Mouse (Mus musculus) stomach, postnatal 0 days (tissue): ENCODE results near the gene Ppid.

Experiments
- CTCF ChIP-seq: IDR thresholded peaks from 2 replicates; pipeline ENCODE4 v1.5.1; 2016; ENCODE audit warnings: antibody characterized with exemption, low read depth, mild to moderate bottlenecking, moderate library complexity
- EP300 ChIP-seq: optimal IDR thresholded peaks from 2 replicates; pipeline ENCODE3; 2016; ENCODE audit warnings: antibody characterized with exemption

DNA sequence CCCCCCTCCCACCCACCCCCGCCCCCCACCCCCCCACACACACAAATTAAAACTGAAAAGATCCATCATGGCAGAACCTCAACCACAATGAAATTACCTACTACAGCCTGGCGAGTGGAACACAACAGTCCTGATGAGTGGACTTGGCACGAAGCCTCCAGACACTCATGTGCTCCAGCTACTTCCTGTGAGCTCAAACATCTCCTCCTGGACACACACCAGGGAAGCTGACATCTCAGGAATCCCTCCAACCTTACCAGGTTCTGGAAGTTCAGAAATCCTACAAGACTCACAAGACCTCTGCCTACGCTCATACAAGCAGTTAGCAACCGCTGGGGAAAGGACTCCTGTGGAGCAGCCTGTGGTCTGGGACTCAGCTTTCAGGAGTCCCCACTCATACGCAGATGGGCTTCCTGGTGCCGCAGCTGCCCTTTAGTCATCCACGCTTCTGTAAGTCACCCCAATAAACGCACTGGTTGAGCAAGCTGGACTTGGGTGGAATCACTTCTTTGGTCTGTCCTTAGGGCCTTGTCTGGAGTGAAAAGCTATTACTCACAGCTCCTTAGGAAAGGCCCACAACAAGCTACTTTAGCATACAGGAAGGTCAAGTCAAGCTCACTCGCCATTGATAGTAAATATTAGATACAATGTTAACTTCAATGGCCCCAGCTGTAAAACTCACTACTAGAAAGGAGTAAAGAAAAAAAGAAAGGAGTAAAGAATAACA is 39.2 kb upstream of the Ppid start:
- TF ChIP-seq CTCF (no peak), EP300 (no peak)
